Mouse (Mus musculus) inflammation-experienced regulatory T-cells, adult 6 months (primary cell): ENCODE measurements around the gene Slc25a21. TPM values are rescaled to one million over a fixed set of nuclear protein-coding genes. Genes with fewer than 3 reads are reported as not detected.

ENCODE experiments used
- ATAC-seq: one replicate; pipeline ENCODE4 v1.8.0; 2017
- polyA plus RNA-seq, 3 experiments: library from polyadenylated mRNA; unstranded; fragments of 100-300 nt; shearing (Covaris generic); gene quantifications; one replicate each; pipeline ENCODE4 v1.2.1; 2017

The Slc25a21 gene
- polyA plus RNA-seq, 3 experiments from 2014 or later: not detected

DNA sequence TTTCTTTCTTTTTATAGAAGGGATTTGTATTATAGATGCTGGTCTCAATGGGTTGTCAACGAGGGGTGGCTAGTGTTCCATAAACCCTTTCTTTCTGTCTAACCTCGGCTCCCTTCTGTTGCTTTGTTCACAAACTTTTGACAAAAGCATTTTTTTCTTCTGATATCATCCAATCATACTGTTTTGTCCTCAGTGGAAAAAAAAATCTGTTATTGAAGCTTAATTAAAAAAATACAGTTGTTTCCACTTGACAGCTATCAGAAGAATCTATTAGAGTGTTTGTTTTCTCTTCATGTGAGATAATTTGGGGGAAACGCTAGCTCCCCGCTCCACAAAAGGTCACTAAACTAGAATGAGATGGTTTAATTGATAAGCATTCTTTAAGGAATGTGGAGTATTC lies 469.6 kb downstream of the Slc25a21 start:
- ATAC-seq: no peak

DNA sequence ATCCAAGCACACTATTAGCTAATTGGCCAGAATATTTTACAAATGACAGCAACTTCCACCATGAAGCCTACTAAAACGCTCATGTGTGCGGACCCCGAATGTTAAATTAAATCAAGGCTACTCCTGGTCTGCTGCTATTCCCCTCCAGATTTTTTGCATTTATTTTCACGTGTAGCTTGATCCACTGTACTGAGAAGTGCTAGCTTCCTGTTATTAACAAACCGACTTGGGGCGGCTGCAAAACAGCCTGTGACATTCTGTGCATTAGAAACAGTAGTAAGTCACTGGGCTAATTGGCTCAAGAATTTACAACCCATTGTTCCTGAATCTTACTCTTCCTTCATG lies 478.6 kb downstream of the Slc25a21 start:
- no peak for ATAC-seq

DNA sequence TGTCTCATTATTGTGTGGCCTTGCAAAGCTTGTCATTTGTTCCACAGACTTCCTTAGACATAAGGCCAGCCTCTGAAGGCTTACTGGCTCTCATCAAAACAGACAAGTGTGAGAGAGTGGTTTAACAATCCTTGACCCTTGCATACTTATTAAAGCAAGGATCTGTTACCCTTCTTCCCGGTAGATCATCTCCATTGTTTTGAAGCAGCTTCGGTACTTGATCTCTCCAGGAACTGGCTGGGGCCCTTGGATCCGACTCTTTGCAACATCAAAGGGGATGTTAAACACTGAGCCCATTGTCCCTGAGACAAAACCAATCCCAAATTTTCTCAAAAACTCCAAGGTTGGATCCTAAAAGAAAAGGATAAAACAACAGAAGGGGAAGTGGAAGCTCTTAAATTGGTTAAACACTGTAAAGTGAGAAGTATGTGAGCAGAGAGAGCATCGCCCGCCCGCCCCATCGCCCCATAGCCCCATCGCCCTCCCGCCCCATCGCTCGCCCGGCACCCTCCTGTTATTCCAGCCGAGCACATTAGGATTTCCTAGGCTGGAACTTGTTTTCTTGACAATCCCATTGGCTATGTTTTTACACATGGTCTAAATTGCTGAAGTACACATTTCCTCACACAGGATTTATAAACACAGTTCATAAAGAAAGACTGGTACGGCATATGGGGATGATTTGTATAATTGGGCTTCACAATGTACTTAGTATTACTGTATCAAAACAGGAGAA lies 479.1 kb downstream of the Slc25a21 start:
- no peak for ATAC-seq

DNA sequence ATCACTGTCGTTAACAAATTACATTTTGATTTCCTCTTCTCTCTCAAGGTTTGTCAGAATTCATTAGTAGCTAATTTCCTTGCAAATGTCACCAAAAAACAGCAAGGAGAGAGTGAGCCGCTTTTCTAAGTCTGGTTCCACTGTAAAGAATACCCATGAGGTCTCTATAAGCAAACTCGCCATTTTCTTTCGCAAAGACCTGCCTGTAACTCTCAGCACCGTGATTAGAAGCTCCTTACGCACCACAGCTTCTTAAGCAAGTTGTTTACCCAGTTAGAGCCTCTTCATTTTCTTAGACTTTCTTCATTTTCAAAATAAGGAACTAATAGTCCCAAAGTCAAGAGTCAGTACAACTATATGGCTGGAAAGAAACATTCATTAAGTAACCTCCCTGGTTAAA lies 496.3 kb downstream of the Slc25a21 start:
- no peak for ATAC-seq

DNA sequence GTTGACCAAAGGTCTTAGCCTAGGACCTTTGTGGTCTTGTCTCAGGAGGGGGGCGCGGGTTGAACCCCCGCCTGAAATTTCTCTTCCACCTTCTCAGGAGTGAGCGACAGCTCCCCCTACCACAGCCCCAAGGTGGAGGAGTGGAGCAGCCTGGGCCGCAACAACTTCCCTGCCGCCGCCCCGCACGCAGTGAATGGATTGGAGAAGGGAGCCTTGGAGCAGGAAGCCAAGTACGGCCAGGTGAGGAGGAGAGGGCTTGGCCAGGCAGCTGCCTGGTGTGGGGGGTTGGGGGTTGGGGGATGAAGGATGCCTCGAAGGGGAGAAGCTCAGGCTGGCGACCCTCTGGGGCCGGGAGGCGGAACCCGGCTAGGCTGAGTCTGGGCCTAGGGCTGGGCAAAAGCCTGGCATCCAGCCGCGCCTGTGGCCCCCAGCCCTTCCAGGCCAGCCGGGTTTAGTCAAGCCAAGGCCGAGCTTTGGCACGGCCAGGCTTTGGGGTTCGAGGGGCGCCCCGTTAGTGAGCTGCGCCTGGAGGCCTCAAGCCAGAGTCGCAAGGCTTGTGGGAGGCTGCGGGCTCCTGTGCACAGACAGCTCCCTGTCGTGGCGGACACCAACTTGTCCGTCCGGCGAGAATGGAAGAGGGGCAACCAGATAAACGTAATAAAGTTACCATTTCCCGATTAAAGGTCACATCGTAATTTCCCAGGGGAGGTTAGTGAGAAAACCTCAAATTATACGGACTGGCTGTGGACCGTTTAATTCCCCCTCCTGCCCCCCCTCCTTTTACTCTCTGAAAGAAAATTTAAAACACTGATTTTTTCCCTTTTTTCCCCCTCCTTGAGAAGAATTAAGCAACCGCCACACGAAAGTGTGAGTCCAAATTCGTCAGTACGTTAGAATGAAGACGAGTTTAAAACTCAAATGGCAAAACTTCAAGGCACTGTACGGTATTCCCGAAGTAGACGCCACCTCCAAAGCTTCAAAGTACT lies 497.1 kb downstream of the Slc25a21 start:
- no peak for ATAC-seq

DNA sequence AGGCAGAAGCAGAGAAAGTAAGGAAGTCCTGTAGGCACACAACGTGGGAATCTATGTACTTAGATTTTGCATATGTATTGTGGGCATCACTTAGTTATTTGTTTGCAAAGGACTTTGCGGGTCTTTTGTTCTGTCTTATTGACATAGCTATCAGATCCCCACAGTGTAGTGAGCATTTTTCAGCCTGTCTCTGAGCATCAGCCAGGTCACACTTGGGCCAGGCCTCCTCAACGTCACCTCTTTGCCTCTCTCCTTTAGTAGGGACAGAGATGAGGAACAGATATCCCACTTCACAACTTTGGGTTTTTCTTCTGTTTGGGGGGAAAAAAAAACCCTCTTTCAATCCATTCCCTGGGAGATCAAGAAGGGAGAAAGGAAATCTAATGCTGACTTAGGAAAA lies 497.9 kb downstream of the Slc25a21 start:
- no peak for ATAC-seq

DNA sequence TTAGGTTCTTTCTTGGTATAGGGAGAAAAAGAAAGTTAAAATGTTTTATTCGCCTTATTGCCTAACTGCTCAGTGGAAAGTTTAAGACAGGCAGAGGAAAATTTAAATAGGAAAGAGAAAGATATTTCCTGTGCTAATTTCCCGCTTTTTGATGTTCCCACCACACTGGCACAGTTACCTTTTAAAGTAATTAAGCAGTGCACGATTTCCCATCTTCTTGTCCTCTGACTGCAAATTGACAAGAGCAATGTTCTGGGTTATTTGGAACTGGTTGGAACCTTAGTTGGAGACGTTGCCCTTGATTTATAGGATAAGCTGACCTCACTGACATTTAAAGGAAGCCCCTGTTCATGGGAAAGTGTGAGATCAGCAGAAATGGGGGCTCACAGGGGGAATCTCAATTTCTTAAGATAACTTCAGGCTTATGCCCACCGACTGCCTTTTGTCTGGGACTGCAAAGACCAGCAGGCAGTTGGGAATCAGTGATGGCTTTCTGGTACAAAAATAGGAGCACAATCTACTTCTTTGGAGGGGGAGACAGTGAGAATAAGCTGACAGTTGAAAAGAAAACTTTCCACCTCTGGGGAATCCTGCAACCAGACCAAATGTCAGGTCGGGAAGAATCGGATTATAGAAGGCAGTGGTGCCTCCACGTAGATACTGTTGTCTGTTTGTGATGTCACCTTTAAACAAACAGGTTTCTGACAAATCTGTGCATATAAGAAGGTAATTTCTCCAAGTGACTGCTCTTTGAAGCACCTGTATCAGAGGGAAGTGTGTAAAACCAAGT lies 498.9 kb downstream of the Slc25a21 start:
- no peak for ATAC-seq

DNA sequence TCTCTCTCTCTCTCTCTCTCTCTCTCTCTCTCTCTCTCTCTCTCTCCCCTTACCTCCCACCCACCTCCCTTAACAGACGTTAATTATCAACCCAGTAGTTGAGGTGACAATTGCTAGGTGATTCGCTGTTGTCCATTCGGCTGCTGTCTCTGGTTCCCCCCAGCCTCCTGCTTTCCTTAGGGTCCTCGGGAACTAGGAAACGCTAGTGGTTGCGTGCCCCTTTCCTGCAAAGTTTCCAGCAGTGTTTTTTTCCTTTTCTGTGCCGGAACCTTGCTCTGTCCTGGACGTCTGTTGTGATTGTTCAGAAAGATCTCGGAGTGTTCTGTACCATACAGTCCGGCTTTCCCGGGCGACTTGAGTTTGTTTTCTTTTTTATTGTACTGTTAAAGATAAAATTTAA lies 499.5 kb downstream of the Slc25a21 start:
- no peak for ATAC-seq

DNA sequence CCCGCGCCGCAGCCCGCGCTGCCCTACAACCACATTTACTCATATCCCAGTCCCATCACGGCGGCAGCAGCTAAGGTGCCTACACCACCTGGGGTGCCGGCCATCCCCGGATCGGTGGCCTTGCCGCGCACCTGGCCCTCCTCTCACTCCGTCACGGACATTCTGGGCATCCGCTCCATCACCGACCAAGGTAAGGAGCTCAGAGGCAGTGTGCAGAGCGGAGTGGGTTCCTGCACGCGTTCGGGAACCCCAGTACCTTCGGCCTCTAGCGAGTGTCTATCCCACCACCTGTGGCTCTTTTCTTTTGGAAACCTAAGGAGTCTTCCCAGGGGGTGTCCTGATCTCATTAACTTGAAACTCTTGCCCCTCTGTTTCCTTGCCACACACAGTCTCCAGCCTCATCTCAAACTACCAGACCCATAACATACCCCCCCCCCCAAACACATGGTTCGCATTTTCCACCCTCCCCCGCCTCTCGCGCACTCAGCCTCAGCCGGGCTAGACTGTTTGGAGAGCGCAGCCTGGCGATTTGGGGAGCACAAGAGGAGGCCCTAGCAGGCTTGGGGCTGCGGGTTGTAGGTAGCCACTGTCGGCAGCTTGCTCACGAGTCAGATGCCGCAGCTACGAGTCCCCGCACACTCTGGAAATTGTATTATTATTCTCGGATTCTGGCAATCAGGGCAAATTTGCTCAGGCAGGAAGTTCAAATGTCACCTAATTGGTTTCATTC lies 500.1 kb downstream of the Slc25a21 start:
- no peak for ATAC-seq

DNA sequence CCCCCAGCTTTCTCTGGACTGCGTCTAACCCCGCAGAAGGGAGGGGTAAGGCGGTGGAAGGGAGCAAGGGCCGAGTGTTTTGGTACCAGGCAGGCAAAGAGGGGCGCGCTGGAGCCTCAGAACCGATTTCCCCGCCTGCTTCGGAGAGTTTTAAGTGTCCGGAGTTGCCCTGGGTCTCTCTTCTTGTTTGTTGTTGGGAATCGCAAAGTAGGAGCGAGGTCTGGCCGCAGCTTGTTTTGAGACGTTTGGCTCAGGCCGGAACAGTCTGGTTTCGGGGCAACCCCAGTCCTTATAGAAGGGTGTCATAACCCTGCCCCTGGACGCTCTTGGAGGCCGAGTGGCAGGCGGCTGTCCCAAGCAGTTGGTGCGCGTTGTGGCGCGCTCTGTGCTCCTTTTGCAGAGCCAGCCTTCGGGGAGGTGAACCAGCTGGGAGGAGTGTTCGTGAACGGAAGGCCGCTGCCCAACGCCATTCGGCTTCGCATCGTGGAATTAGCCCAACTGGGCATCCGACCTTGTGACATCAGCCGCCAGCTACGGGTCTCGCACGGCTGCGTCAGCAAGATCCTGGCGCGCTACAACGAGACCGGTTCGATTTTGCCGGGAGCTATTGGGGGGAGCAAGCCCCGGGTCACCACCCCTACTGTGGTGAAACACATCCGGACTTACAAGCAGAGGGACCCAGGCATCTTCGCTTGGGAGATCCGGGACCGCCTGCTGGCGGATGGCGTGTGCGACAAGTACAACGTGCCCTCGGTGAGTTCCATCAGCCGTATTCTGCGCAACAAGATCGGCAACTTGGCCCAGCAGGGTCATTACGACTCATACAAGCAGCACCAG lies 500.9 kb downstream of the Slc25a21 start:
- ATAC-seq: no peak

DNA sequence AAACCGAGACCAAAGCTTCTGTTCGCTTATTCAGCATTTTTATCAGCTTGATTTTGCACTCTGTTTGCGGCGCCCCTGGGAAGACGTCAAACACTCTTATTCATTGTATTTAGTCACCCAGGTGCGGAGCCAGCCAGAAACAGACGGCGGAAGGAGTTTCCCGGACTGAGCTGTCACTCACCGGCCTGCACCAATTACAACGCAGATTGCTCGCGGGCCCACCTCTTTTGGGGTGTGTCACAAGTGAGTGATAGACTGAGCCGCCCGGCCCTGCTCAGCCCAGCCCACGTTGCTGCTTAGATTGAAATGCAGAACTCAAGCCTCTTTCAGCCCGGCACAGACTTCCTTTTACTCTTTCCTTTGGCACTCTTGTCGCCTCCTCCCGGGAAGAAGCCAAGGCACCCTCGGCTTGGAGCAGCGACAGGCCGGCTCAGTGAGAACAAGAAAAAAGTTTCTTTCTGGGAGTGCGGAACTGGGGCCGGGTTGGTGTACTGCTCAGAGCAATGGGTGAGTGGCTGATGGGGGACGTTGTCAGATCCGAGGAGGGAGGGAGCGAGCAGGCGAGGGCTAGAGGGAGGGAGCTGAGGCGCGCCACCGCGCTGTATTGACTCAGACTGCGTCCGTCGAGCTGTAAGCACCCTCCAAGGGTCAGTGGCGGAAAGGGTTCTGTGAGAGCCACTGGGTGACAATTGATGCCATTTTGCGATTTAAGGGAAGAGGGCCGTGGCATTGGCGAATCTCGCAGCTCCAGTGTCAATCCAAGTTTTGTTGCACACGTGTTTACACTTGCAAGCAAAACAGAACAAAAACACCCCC lies 501.7 kb downstream of the Slc25a21 start:
- ATAC-seq: no peak

DNA sequence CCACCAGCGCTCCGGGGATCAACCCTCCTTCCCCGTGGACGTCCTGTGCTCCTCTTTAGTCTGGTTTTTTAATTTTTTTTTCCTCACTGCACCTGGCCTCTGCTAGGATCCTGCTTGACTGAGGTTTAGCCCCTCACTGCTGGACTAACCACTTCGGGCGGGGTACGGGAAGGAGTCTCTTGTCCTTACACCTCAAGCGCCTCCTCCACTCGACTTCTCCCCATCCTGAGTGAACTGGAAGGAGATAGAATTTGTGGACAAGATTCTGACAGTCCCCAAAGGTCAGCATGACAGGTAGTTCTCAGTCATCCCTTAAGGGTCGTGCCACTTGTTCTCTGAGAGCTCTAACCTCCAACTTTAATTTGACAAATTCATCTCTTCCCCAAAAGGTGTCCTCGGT lies 502.3 kb downstream of the Slc25a21 start:
- no peak for ATAC-seq

DNA sequence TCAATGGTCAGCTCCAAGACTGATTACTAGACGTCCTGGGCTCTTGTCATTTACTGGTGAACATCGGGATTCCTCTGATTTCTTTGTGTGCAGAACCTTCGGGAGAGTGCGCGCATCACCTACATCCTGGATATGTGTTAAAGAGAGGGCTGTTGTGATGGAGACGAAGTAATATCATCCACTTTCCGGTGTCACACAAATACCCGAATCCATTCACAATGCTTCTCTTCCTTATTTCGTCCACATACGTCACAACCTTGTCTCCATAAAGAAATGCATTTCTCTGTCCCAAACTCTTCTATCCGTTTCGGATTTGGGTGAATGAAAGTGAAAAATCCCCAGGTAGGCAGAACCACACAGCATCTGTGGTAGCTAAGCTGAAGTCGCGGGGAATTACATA lies 502.9 kb downstream of the Slc25a21 start:
- ATAC-seq: no peak

DNA sequence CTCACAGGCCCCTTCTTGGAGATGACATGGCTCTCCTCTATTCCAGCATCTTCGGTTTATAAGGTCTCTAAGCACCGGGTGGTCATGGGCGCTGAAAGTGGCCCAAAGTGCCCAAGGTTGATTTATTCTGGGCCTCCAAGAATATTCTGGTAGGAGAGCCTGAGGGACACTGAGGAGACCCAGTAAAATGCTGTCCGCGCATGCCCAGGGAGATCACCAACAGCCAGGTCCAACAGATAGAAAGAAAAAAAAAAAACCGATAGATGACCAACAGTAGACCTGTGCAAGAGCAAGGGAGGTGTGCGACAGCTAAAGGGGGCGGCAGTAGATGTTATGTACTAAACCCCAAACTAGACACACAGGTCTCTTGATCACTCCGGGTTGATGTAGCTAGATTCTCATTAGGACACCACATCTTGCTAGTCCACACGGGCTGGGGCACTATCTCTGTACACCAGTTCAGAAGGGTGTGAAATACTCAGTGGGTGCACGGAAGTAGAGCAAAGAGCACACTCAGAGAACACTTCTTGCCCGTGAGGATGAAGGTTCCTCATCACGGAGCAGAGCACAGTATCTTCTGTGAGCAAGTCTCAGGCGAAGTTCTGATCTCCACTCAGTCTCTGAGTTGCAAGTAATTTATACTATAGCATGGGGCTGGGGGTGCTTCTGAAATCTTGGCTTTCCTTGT lies 503.7 kb downstream of the Slc25a21 start:
- no peak for ATAC-seq

DNA sequence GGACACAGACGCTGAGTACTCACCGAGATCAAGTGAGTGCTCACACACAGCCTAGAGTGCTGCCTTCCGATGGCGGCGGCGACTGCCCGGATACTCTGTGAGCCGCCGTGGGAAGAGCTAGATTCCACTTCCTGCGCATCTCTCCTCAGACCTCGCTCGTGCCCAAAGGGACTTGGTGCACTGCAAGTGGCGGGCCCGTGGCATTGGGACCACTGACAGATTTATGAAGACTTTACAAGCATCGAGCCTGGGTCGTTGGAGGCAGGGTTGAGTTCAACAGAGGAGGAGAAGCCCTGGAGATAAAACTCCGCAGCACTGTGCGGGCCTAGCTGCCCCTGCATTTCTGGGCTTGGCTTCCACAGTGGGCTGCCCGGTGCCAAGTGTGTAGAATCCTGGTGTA lies 504.7 kb downstream of the Slc25a21 start:
- no peak for ATAC-seq

DNA sequence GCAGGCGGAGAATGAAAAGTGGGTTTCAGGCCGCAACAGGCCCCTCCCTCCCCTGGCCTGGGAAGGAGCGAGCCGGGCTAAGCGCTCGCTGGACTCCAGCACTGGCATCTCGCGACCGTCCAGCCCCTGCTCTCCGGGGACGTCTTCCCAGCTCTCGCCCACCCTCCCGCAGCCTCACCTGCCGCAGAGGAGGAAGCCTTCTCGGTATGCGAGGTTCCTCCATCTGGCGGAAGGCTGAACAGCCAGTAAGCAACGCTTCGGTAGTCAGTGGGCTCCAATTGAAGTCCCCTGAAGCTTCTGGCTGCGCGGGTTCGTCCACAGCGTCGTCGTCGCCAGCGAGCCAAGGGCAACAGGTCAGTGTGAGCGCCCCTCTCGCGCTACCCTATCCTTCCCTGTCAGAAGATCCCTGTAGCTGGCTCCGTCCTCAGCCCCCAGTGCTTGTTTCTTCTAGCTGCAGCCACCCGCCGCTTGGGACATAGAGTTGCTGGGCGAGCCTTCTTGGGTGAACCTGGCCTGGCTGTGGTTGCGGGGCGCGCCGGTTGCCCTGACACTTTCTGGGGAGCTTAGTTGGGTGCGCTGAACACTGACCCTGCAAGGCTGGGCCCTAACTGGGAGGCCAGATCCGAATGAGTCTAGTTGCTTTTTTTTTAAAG lies 505.7 kb downstream of the Slc25a21 start, which contains the start of gene Pax9:
Pax9 (plus strand) TSS at position 341 of the 653 bp plus-strand sequence.
- ATAC-seq: no peak

DNA sequence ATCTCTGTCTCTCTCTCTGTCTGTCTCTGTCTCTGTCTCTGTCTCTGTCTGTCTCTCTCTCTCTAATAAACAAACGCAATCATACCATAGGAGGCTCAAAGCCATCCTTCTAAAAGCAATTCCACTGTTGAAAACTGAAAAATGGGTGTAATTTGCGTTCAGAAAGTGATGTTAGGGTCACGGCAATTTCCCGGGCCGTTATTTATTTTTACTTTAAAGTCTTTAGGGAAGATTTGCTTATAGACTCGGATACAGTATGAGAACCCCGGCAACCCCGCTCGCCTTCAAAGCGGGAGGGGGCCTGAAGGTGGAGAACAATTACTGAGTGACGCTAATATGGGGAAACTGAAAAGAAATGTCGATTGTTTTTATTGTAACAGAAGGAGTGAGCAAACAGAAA lies 506.3 kb downstream of the Slc25a21 start:
- no peak for ATAC-seq

DNA sequence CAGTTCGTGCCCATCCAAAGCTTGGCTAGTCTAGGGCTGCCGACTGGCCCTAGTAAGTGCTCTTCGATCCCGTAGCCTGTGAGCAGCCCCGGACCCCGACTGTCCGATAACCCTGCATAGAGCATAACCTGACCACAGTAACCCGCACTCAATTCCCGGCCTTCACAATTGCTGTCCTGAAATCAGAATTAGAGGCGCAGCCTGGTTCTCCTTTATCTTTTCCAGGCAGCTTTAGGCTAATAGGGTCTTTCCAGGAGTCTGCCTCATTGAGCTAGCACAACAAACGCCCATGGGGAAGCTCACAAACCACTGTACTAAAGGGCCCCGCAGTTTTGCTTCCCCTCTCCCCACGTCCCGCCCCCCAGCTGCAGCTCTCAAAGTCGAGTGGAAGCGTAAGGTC lies 506.9 kb downstream of the Slc25a21 start:
- no peak for ATAC-seq

DNA sequence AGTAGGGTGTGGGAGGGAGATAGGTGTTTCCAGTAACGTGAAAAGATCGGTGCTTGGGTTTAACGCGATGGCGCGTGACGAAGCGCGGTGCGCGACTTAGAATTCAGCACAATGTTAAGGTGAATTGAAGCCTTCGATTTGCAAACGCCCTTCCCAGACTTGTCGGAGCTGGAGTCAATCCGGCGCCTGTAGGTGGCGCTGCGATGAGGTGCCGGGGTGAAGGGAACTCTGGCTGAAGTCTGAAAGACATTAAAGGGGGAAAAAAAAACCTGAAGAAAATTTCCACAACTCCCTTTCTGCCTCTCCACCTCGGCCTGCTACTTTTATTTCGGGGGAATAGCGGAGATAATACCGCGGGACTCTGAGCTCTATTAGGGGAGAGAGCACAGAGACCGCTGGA lies 507.5 kb downstream of the Slc25a21 start:
- no peak for ATAC-seq
